Mouse (Mus musculus) midbrain, postnatal 0 days (tissue): ENCODE measurements around the gene Micall2. TPM values are rescaled to one million over a fixed set of nuclear protein-coding genes. Genes with fewer than 3 reads are reported as not detected.
A peak's percentile ranks its signal among the peaks of the same experiment; 100 is the strongest.

ENCODE experiments used
- ATAC-seq: fragments of 200-750 bp; cut with Nextera tagmentation; 2 replicates; pipeline ENCODE4 v1.8.0; 2017; ENCODE audit warnings: moderate number of reproducible peaks, mild to moderate bottlenecking, moderate TSS enrichment, moderate library complexity; ENCODE audit not compliant: low FRiP score
- DNase-seq: peaks from one replicate; pipeline ENCODE4 v3.0.0-alpha.2; 2015; ENCODE audit warnings: low spot score
- H3K27ac ChIP-seq: fragments of 300-500 bp; sonication (generic); 2 replicates; pipeline ENCODE4 v1.5.1; 2014; ENCODE audit warnings: low read depth, mild to moderate bottlenecking, low read length, mixed read lengths
- H3K27me3 ChIP-seq: fragments of 300-500 bp; sonication (generic); 2 replicates; pipeline ENCODE4 v1.6.1; 2014; ENCODE audit warnings: low read length, control low read depth, mixed read lengths; ENCODE audit not compliant: insufficient read depth
- H3K36me3 ChIP-seq: fragments of 300-500 bp; sonication (generic); 2 replicates; pipeline ENCODE4 v1.6.1; 2014; ENCODE audit warnings: low read length, control low read depth, mixed read lengths; ENCODE audit not compliant: insufficient read depth
- H3K4me1 ChIP-seq: fragments of 300-500 bp; sonication (generic); 2 replicates; pipeline ENCODE4 v1.6.1; 2014; ENCODE audit warnings: mild to moderate bottlenecking, control low read depth, antibody characterized with exemption, low read length, mixed read lengths; ENCODE audit not compliant: insufficient read depth
- H3K4me2 ChIP-seq: fragments of 300-500 bp; sonication (generic); 2 replicates; pipeline ENCODE4 v1.6.1; 2014; ENCODE audit warnings: low read depth, mild to moderate bottlenecking, low read length, mixed read lengths; ENCODE audit not compliant: poor library complexity, severe bottlenecking
- H3K4me3 ChIP-seq: fragments of 300-500 bp; sonication (generic); 2 replicates; pipeline ENCODE4 v1.5.1; 2014; ENCODE audit warnings: low read depth, mild to moderate bottlenecking, low read length, moderate library complexity
- H3K9ac ChIP-seq: fragments of 300-500 bp; sonication (generic); replicated peaks from 2 replicates; pipeline ENCODE4 v1.6.1; 2014; ENCODE audit warnings: mild to moderate bottlenecking, low read length, moderate library complexity, mixed read lengths; ENCODE audit not compliant: poor library complexity, severe bottlenecking
- H3K9me3 ChIP-seq: fragments of 300-500 bp; sonication (generic); 2 replicates; pipeline ENCODE4 v1.6.1; 2016; ENCODE audit warnings: low read length, control low read depth
- CTCF ChIP-seq: IDR thresholded peaks from 2 replicates; pipeline ENCODE4 v1.5.1; 2016; ENCODE audit warnings: antibody characterized with exemption, mild to moderate bottlenecking
- WGBS: fragments of 180-500 bp; shearing (Covaris S2); extraction: QIAGEN DNeasy Blood & Tissue Kit; methylation state at CpG from one replicate; pipeline ENCODE4 v1.1.7; 2014; 5-methylcytosine and 5-hydroxymethylcytosine counted together
- polyA plus RNA-seq: library from polyadenylated mRNA; unstranded; fragments of >200 nt; fragmentation: Nextera tagmentation; extraction: Ambion mirVana; gene quantifications from 2 replicates; pipeline ENCODE4 v1.2.1, GENCODE M21; 2015
- total RNA-seq: library from RNA; depleted of rRNA; stranded (reverse); fragments of >200 nt; gene quantifications from 2 replicates; pipeline ENCODE4 v1.2.3, GENCODE M21; 2014

Gene Micall2
- total and polyA plus RNA-seq, 2 experiments from 2014 or later: 16.6 to 17.4 TPM

DNA sequence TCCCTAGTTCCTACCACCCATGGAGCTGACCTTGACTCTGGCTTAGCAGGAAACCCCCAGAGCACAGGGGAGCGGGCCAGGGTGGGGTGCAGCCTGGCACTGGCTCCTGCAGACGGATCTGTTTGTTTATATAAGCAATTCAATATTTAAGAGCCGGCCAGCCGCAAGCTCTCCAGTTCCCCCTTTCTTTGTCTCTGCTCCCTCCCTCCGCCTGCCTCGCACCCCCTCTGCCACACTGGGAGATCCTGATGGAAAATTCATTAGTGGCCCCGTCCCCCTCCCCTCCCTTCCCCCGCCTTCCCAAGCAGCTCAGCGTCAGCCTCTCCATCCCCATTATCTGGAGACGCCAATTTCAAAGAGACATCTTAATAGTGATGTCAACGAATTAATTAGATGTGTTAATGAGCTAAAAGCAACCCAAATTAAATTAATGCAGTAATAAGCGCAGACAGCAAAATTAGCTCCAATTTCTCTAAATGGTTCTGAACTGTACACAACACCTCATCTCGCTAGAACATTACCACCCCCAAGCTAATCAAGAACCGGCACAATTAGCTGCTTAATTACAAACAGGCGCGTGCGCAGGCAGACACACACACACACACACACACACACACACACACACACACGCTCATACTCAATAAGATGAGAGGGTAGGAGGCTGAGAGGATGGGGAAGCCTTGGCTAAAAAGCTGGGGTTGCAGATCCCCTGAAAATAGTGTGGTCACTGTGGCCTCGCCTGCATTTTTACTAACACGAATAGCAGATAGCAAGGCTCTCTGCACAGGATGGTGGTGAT, 54.1 kb downstream of the Micall2 start:
- H3K4me2 ChIP-seq: 0 out of 2 replicates have a peak overlapping the region, but pooled peaks have one; percentile 15
- no peak overlapping the region for H3K4me3 ChIP-seq
- peaks cover 4% of the 10 kb centered on the region; the same call in 1 of the 2 replicates for H3K4me1 ChIP-seq
- H3K9ac ChIP-seq: no peak overlapping the region
- 0 out of 2 replicates have a peak overlapping the region, but pooled peaks have one; percentile 18 for H3K27ac ChIP-seq
- no peak for ATAC-seq
- WGBS: 5% methylated on average over 20 of the region's 20 CpGs
- no peaks in the 10 kb centered on the region; the same call in none of the 2 replicates for H3K27me3 ChIP-seq
- peak; percentile 67 for DNase-seq
- TF ChIP-seq CTCF: no peak
- no peaks in the 10 kb centered on the region for H3K36me3 ChIP-seq
- no peaks in the 10 kb centered on the region for H3K9me3 ChIP-seq

DNA sequence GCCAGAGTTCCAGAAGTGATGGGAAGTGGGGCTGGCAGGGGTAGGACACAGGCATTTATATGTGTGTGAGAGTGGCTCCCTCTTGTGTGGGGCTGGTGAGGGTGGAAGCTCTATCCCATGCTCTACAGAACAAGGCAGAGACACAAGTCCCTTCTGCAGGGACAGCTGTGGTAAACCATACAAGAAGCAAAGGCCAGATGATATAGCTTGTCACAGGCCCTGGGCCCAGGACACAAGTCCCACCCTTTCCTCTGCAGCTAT, 60.5 kb downstream of the Micall2 start:
- H3K4me1 ChIP-seq: 0 out of 2 replicates have a peak, but pooled peaks cover 4% of the 10 kb centered on the region
- no peaks in the 10 kb centered on the region for H3K9me3 ChIP-seq
- ATAC-seq: no peak
- no peak overlapping the region for H3K4me2 ChIP-seq
- H3K36me3 ChIP-seq: no peaks in the 10 kb centered on the region
- H3K9ac ChIP-seq: no peak overlapping the region
- DNase-seq: no peak
- TF ChIP-seq CTCF: peak; percentile 26
- no peak overlapping the region for H3K27ac ChIP-seq
- no peaks in the 10 kb centered on the region; the same call in 1 of the 2 replicates for H3K27me3 ChIP-seq
- no peak overlapping the region for H3K4me3 ChIP-seq

DNA sequence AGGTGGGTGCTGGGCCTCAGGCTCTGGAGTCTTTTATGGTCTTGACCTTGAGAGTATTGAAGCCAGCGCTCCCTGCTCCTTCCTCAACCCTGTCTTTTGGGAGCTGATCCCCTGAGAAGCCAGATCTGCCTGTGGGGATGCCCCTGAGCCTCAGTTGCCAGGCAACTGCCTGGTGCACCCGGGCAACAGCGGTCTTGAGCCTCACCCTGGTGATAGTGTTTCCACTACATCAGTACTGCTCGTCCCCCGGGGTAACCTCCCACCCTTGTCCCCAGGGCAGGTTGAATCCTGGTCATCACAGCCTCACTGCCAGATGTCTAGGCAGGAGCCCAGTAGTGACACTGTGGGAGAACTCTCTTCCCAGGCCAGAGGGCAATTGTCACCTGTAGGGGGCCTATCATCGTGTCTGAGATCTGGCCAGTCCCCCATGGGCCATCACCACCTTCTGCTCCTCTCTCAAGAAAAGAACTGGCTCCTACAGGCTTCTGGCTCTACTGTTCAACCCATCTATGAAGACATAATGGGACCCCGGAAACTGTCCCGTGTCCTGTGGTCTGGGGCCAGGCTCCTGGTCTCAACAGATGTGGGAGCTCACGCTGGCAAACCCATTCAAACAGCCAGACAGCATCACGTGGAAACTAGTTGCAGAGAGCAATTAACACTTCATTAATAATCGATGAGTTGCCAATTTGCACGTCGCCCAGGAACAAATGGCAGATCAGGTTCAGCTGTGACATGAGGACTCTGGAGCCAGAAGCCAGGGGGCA, 61.0 kb downstream of the Micall2 start:
- WGBS: 29% methylated on average over 13 of the region's 13 CpGs
- no peak overlapping the region for H3K4me3 ChIP-seq
- no peaks in the 10 kb centered on the region for H3K36me3 ChIP-seq
- DNase-seq: no peak
- no peaks in the 10 kb centered on the region for H3K9me3 ChIP-seq
- no peak overlapping the region for H3K27ac ChIP-seq
- no peak overlapping the region for H3K9ac ChIP-seq
- TF ChIP-seq CTCF: no peak
- 0 out of 2 replicates have a peak, but pooled peaks cover 4% of the 10 kb centered on the region for H3K4me1 ChIP-seq
- peaks cover 2% of the 10 kb centered on the region; the same call in 1 of the 2 replicates for H3K27me3 ChIP-seq
- no peak overlapping the region for H3K4me2 ChIP-seq
- no peak for ATAC-seq

DNA sequence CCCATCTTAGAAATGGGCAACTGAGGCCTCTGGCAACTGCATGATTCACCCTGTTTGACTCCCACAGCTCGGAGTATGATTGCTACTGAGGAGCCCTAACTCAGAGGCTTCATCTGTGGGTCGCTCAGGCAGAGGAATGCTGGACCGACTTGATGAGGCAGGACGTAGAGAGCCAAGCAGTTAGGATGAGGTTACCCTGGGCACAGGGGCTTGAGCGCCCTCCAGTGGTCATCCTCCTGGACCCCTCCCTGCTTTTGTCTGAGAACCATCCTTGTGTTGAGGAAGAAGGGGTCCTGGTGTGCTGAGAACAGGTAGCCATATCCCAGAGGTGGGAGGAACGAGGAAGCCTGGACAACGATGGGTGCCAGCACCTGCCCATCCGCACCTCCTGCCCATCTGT, 66.8 kb downstream of the Micall2 start:
- Histone ChIP-seq H3K9ac (no peak overlapping the region), H3K4me2 (no peak overlapping the region), H3K27ac (no peak overlapping the region), H3K9me3 (no peaks in the 10 kb centered on the region), H3K4me3 (no peak overlapping the region), H3K27me3 (peaks cover 16% of the 10 kb centered on the region), H3K36me3 (no peaks in the 10 kb centered on the region), H3K4me1 (no peaks in the 10 kb centered on the region; the same call in 1 of the 2 replicates)
- WGBS: 18% methylated on average over 8 of the region's 8 CpGs
- TF ChIP-seq CTCF: peak; percentile 61
- ATAC-seq: no peak
- peak; percentile 61 for DNase-seq

DNA sequence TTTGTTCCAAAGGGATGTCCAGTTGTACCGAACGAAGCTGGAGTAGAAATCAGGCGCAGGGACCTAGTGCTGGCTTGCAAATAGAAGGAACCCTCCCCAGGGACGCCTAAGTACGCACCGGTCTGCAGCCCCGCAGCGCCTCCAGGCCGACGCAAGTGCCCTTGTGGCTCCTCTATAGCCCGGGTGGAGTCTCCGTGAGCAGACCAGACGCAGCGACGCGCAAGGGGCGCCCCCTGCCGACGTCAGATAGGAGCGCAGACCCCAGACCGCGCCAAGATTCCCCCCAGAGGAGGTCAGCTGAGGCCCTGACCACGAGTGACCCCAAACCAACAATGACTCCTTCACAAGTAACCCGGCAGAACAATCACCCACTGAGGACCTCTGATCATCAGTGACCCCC, 67.6 kb downstream of the Micall2 start:
- peaks cover 16% of the 10 kb centered on the region for H3K27me3 ChIP-seq
- no peak overlapping the region for H3K9ac ChIP-seq
- no peak overlapping the region for H3K27ac ChIP-seq
- no peaks in the 10 kb centered on the region for H3K36me3 ChIP-seq
- WGBS: under 1% methylated on average over 24 of the region's 24 CpGs
- H3K4me2 ChIP-seq: peak overlapping the region; percentile 25; the same call in 1 of the 2 replicates
- no peak overlapping the region for H3K4me3 ChIP-seq
- H3K9me3 ChIP-seq: no peaks in the 10 kb centered on the region
- H3K4me1 ChIP-seq: no peaks in the 10 kb centered on the region; the same call in 1 of the 2 replicates
- ATAC-seq (0 out of 2 replicates have a peak, but pooled peaks have one; percentile 44), DNase-seq (peak; percentile 68)
- TF ChIP-seq CTCF: peak; percentile 87

DNA sequence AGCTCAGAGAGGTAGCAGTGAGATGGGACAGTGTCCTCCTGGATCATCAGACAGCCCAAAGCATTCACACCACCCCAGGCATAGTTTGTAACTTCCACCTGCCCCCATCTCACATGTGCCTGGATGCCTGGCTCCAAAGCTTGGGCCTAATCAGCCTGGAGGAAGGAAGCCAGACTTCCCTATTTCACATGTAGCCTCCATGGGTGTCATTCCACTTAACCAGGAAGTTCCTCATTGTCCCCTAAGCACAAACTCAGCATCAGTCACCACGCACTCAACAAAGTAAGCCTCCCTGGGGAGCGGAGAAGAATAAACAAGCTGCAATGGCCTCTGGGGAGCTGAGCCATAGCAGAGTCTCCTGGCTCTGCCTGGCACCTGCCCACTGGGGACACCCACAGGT, 69.6 kb downstream of the Micall2 start:
- ATAC-seq: no peak
- WGBS: 49% methylated on average over 2 of the region's 2 CpGs

More for the DNA sequence above, 69.6 kb downstream of the Micall2 start:
- H3K36me3 ChIP-seq: no peaks in the 10 kb centered on the region
- no peak overlapping the region for H3K9ac ChIP-seq
- H3K4me1 ChIP-seq: no peaks in the 10 kb centered on the region; the same call in 1 of the 2 replicates
- peaks cover 16% of the 10 kb centered on the region for H3K27me3 ChIP-seq
- H3K27ac ChIP-seq: no peak overlapping the region
- no peaks in the 10 kb centered on the region for H3K9me3 ChIP-seq
- no peak for TF ChIP-seq CTCF
- DNase-seq: no peak
- no peak overlapping the region for H3K4me2 ChIP-seq
- no peak overlapping the region for H3K4me3 ChIP-seq
